Mouse (Mus musculus): ENCODE results near the gene Man2b1. TPM values are rescaled to one million over a fixed set of nuclear protein-coding genes. Genes with fewer than 3 reads are reported as not detected.
A peak's percentile ranks its signal among the peaks of the same experiment; 100 is the strongest.

Man2b1 gene
- polyA plus RNA-seq, 1 experiment from 2014 or later = 34.8 TPM

GRCm38 (mm10) chr8:85057367-85057766, 25.7 kb upstream of the Man2b1 start:
- H3K9ac ChIP-seq = no peak overlapping the region
- H3K27ac ChIP-seq (ENCODE audit: poor library complexity, severe bottlenecking) = no peak overlapping the region
- no peak for ATAC-seq (ENCODE audit: insufficient number of reproducible peaks, low FRiP score)
- H3K4me2 ChIP-seq = no peak overlapping the region
- H3K36me3 ChIP-seq = peaks cover 56% of the 10 kb centered on the region
- peaks cover 8% of the 10 kb centered on the region; the same call in 1 of the 2 replicates for H3K4me1 ChIP-seq (replicated peaks)
- no peaks in the 10 kb centered on the region for H3K9me3 ChIP-seq (replicated peaks)
- H3K4me3 ChIP-seq = no peak overlapping the region
- no peaks in the 10 kb centered on the region for H3K27me3 ChIP-seq (replicated peaks)
- 85% methylated on average over 7 of the region's 7 CpGs for WGBS

GRCm38 (mm10) chr8:85059879-85060616, 23.0 kb upstream of the Man2b1 start, which contains the start of gene Fbxw9:
TSS of gene Fbxw9 (plus strand) at chr8:85060055.
- Histone ChIP-seq H3K4me2 (peak within 1 kb of the TSS; percentile 97), H3K4me1 (replicated peaks) (peaks cover 8% of the 10 kb centered on the region; the same call in 1 of the 2 replicates), H3K36me3 (peaks cover 34% of the 10 kb centered on the region), H3K27ac (ENCODE audit: poor library complexity, severe bottlenecking) (no peak within 1 kb of the TSS), H3K9ac (peak within 1 kb of the TSS; percentile 78), H3K4me3 (peak within 1 kb of the TSS; percentile 88), H3K9me3 (replicated peaks) (no peaks in the 10 kb centered on the region), H3K27me3 (replicated peaks) (no peaks in the 10 kb centered on the region)
- ATAC-seq (ENCODE audit: insufficient number of reproducible peaks, low FRiP score) = peak; percentile 84
- WGBS = under 1% methylated on average over 52 of the region's 53 CpGs

GRCm38 (mm10) chr8:85062603-85063002, 20.5 kb upstream of the Man2b1 start:
- 92% methylated on average over 4 of the region's 4 CpGs for WGBS

GRCm38 (mm10) chr8:85065213-85065612, 17.9 kb upstream of the Man2b1 start:
- H3K4me1 ChIP-seq (replicated peaks) = peaks cover 8% of the 10 kb centered on the region; the same call in 1 of the 2 replicates
- H3K9ac ChIP-seq = no peak overlapping the region
- H3K4me2 ChIP-seq = no peak overlapping the region
- ATAC-seq (ENCODE audit: insufficient number of reproducible peaks, low FRiP score) = no peak
- H3K27me3 ChIP-seq (replicated peaks) = no peaks in the 10 kb centered on the region
- H3K4me3 ChIP-seq = no peak overlapping the region
- peaks cover 34% of the 10 kb centered on the region for H3K36me3 ChIP-seq
- H3K9me3 ChIP-seq (replicated peaks) = no peaks in the 10 kb centered on the region
- H3K27ac ChIP-seq (ENCODE audit: poor library complexity, severe bottlenecking) = no peak overlapping the region
- 43% methylated on average over 2 of the region's 2 CpGs for WGBS

More at GRCm38 (mm10) chr8:85062603-85063002, 20.5 kb upstream of the Man2b1 start:
- ATAC-seq (ENCODE audit: insufficient number of reproducible peaks, low FRiP score) = no peak
- H3K27ac ChIP-seq (ENCODE audit: poor library complexity, severe bottlenecking) = no peak overlapping the region
- H3K4me1 ChIP-seq (replicated peaks) = peaks cover 8% of the 10 kb centered on the region; the same call in 1 of the 2 replicates
- no peak overlapping the region for H3K4me2 ChIP-seq
- H3K27me3 ChIP-seq (replicated peaks) = no peaks in the 10 kb centered on the region
- H3K9me3 ChIP-seq (replicated peaks) = no peaks in the 10 kb centered on the region
- no peak overlapping the region for H3K4me3 ChIP-seq
- no peak overlapping the region for H3K9ac ChIP-seq
- peaks cover 34% of the 10 kb centered on the region for H3K36me3 ChIP-seq

- no peak for ATAC-seq (ENCODE audit: insufficient number of reproducible peaks, low FRiP score)
- WGBS = 82% methylated on average over 2 of the region's 2 CpGs
These were observed 15.9 kb upstream of the Man2b1 start for GRCm38 (mm10) chr8:85067155-85067554.

GRCm38 (mm10) chr8:85067982-85068381, 15.1 kb upstream of the Man2b1 start, which contains the start of gene Gm5741:
TSS of gene Gm5741 (minus strand) at chr8:85067982.
- H3K4me3 ChIP-seq = no peak within 1 kb of the TSS
- no peak within 1 kb of the TSS for H3K4me2 ChIP-seq
- H3K4me1 ChIP-seq (replicated peaks) = peaks cover 14% of the 10 kb centered on the region
- H3K9ac ChIP-seq = no peak within 1 kb of the TSS
- no peaks in the 10 kb centered on the region for H3K27me3 ChIP-seq (replicated peaks)
- H3K27ac ChIP-seq (ENCODE audit: poor library complexity, severe bottlenecking) = no peak within 1 kb of the TSS
- H3K36me3 ChIP-seq = peaks cover 24% of the 10 kb centered on the region
- no peaks in the 10 kb centered on the region for H3K9me3 ChIP-seq (replicated peaks)
- ATAC-seq (ENCODE audit: insufficient number of reproducible peaks, low FRiP score) = no peak

More at GRCm38 (mm10) chr8:85067155-85067554, 15.9 kb upstream of the Man2b1 start:
- peaks cover 6% of the 10 kb centered on the region for H3K4me1 ChIP-seq (replicated peaks)
- no peaks in the 10 kb centered on the region for H3K27me3 ChIP-seq (replicated peaks)
- no peaks in the 10 kb centered on the region for H3K9me3 ChIP-seq (replicated peaks)
- no peak overlapping the region for H3K27ac ChIP-seq (ENCODE audit: poor library complexity, severe bottlenecking)
- H3K4me2 ChIP-seq = no peak overlapping the region
- no peak overlapping the region for H3K4me3 ChIP-seq
- H3K36me3 ChIP-seq = peaks cover 29% of the 10 kb centered on the region
- H3K9ac ChIP-seq = no peak overlapping the region

GRCm38 (mm10) chr8:85071041-85071440, 12.0 kb upstream of the Man2b1 start:
- Histone ChIP-seq H3K9ac (no peak overlapping the region), H3K9me3 (replicated peaks) (no peaks in the 10 kb centered on the region), H3K27me3 (replicated peaks) (no peaks in the 10 kb centered on the region), H3K4me3 (peak overlapping the region; percentile 96), H3K4me1 (replicated peaks) (peaks cover 15% of the 10 kb centered on the region), H3K36me3 (peaks cover 44% of the 10 kb centered on the region), H3K27ac (ENCODE audit: poor library complexity, severe bottlenecking) (0 out of 2 replicates have a peak overlapping the region, but pooled peaks have one; percentile 96), H3K4me2 (peak overlapping the region; percentile 86)
- 87% methylated on average over 5 of the region's 5 CpGs for WGBS
- ATAC-seq (ENCODE audit: insufficient number of reproducible peaks, low FRiP score) = no peak

- Histone ChIP-seq H3K9ac (peak within 1 kb of the TSS; percentile 92), H3K4me1 (replicated peaks) (peaks cover 15% of the 10 kb centered on the region), H3K4me2 (peak within 1 kb of the TSS; percentile 86), H3K27ac (ENCODE audit: poor library complexity, severe bottlenecking) (peak within 1 kb of the TSS; percentile 96), H3K36me3 (peaks cover 44% of the 10 kb centered on the region), H3K27me3 (replicated peaks) (no peaks in the 10 kb centered on the region), H3K4me3 (peak within 1 kb of the TSS; percentile 96), H3K9me3 (replicated peaks) (no peaks in the 10 kb centered on the region)
- ATAC-seq (ENCODE audit: insufficient number of reproducible peaks, low FRiP score) = peak; percentile 89
- under 1% methylated on average over 68 of the region's 68 CpGs for WGBS
These were observed 11.4 kb upstream of the Man2b1 start, which contains the start of gene Dhps for GRCm38 (mm10) chr8:85071514-85072281. TSS of gene Dhps (plus strand) at chr8:85071757.

- WGBS = 34% methylated on average over 9 of the region's 9 CpGs
- no peaks in the 10 kb centered on the region for H3K9me3 ChIP-seq (replicated peaks)
- H3K27me3 ChIP-seq (replicated peaks) = no peaks in the 10 kb centered on the region
- H3K4me2 ChIP-seq = peak overlapping the region; percentile 86
- H3K4me1 ChIP-seq (replicated peaks) = peaks cover 15% of the 10 kb centered on the region
- no peak for ATAC-seq (ENCODE audit: insufficient number of reproducible peaks, low FRiP score)
- peak overlapping the region; percentile 96 for H3K27ac ChIP-seq (ENCODE audit: poor library complexity, severe bottlenecking)
- peaks cover 38% of the 10 kb centered on the region for H3K36me3 ChIP-seq
- H3K4me3 ChIP-seq = peak overlapping the region; percentile 96
- peak overlapping the region; percentile 92 for H3K9ac ChIP-seq
These were observed 10.6 kb upstream of the Man2b1 start for GRCm38 (mm10) chr8:85072364-85072929.

GRCm38 (mm10) chr8:85073041-85073612, 9.9 kb upstream of the Man2b1 start:
- Histone ChIP-seq H3K27ac (ENCODE audit: poor library complexity, severe bottlenecking) (no peak overlapping the region), H3K4me3 (no peak overlapping the region), H3K4me1 (replicated peaks) (peaks cover 15% of the 10 kb centered on the region), H3K9me3 (replicated peaks) (no peaks in the 10 kb centered on the region), H3K27me3 (replicated peaks) (no peaks in the 10 kb centered on the region), H3K4me2 (no peak overlapping the region), H3K36me3 (peaks cover 39% of the 10 kb centered on the region), H3K9ac (no peak overlapping the region)
- WGBS = 88% methylated on average over 15 of the region's 15 CpGs
- no peak for ATAC-seq (ENCODE audit: insufficient number of reproducible peaks, low FRiP score)
